Comparison of ENCODE assay signal across 16 mouse cellular contexts in the genomic region with DNA sequence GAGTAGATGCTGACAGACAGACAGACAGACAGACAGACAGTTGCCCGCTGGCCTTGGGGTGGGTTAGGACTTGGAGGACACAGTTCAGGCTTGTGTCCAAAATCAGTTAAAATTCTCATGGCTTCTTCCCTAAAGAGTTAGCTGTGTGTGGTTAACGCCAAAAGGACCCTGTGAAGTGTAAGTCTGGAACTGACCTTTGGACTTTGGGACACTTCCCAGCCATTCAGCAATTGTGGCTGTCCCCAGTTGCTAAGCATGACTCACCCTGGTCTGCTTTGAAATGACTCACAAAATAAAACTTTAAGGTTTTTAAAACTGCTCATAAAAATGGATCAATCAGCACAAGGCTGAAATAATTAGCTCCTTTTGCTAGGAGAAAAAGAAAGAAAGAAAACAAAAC.
DNase-seq lines count a peak whose midpoint lies in the region; ATAC-seq and TF ChIP-seq lines count a peak whose summit lies in the region.
"Had no signal": no experiment of that assay in that cellular context is flagged by ENCODE, and none has a peak within 500 bp of the region (broad histone marks: within the 10 kb centered on the region; RNA-seq: fewer than 3 reads in every experiment).

No protein-coding gene starts in this region.

- no peaks in the 10 kb centered on the region for H3K9me3 ChIP-seq in kidney, embryonic 14.5 days (ENCODE audit: control insufficient read depth, low read length)
- H3K9me3 ChIP-seq in stomach, embryonic 15.5 days, result no peaks in the 10 kb centered on the region
- H3K9me3 ChIP-seq: hindbrain, embryonic 13.5 days; limb, embryonic 10.5 days had no signal

- ATAC-seq in kidney, embryonic 14.5 days (ENCODE audit: low FRiP score, low TSS enrichment), result no peak
- peak; percentile 87 for ATAC-seq in stomach, embryonic 15.5 days (ENCODE audit: insufficient read depth, low FRiP score, low read depth)

- H3K4me2 ChIP-seq in kidney, embryonic 14.5 days (replicated peaks; ENCODE audit: low read depth, low read length), result no peak overlapping the region
- no peak overlapping the region for H3K4me2 ChIP-seq in stomach, embryonic 15.5 days
- H3K4me2 ChIP-seq: hindbrain, embryonic 13.5 days; lung, embryonic 14.5 days had no signal

- H3K4me3 ChIP-seq in kidney, embryonic 14.5 days (ENCODE audit: low read length), result no peak overlapping the region
- no peak overlapping the region for H3K4me3 ChIP-seq in kidney, adult 2 months (ENCODE audit: insufficient read depth, low read depth, low read length)
- no peak overlapping the region for H3K4me3 ChIP-seq in stomach, embryonic 15.5 days (replicated peaks)
- H3K4me3 ChIP-seq: erythroblast, embryonic 14.5 days; hindbrain, embryonic 13.5 days; limb, embryonic 10.5 days; megakaryocyte, embryonic 14.5 days had no signal

- H3K9ac ChIP-seq in kidney, embryonic 14.5 days (ENCODE audit: low read depth, low read length), result no peak overlapping the region
- H3K9ac ChIP-seq in stomach, embryonic 15.5 days, result no peak overlapping the region
- H3K9ac ChIP-seq: hindbrain, embryonic 13.5 days; lung, embryonic 14.5 days had no signal

- no peak for TF ChIP-seq POLR2A in kidney, adult 2 months (IDR thresholded peaks at IDR 0.05; ENCODE audit: low read depth, low read length)

- H3K36me3 ChIP-seq in kidney, embryonic 14.5 days (ENCODE audit: control insufficient read depth, insufficient read depth, low read length), result no peaks in the 10 kb centered on the region
- H3K36me3 ChIP-seq in kidney, adult 2 months (ENCODE audit: control insufficient read depth, insufficient read depth, low read length), result no peaks in the 10 kb centered on the region
- H3K36me3 ChIP-seq in stomach, embryonic 15.5 days, result no peaks in the 10 kb centered on the region
- H3K36me3 ChIP-seq: hindbrain, embryonic 13.5 days; limb, embryonic 10.5 days had no signal

- TF ChIP-seq CTCF in kidney, adult 2 months (conservative IDR thresholded peaks at IDR 0.05; ENCODE audit: insufficient read depth, insufficient read length, low read depth, low read length), result no peak

- 58% methylated on average over 2 of the region's 2 CpGs for WGBS in kidney, embryonic 14.5 days
- WGBS in kidney, adult 2 months, result 42% methylated on average over 2 of the region's 2 CpGs
- 65% methylated on average over 2 of the region's 2 CpGs for WGBS in stomach, embryonic 15.5 days

- no peaks in the 10 kb centered on the region for H3K27me3 ChIP-seq in kidney, embryonic 14.5 days (ENCODE audit: control insufficient read depth, insufficient read depth, low read length)
- H3K27me3 ChIP-seq in kidney, adult 2 months (replicated peaks; ENCODE audit: control insufficient read depth, insufficient read depth, low read length), result no peaks in the 10 kb centered on the region
- no peaks in the 10 kb centered on the region for H3K27me3 ChIP-seq in stomach, embryonic 15.5 days (replicated peaks)
- H3K27me3 ChIP-seq: megakaryocyte, embryonic 14.5 days had no signal

- H3K4me1 ChIP-seq in kidney, embryonic 14.5 days (ENCODE audit: control insufficient read depth, insufficient read depth, low read length), result no peaks in the 10 kb centered on the region
- H3K4me1 ChIP-seq in kidney, adult 2 months (ENCODE audit: control insufficient read depth, insufficient read depth, low read length), result peaks cover 23% of the 10 kb centered on the region
- no peaks in the 10 kb centered on the region for H3K4me1 ChIP-seq in stomach, embryonic 15.5 days
- H3K4me1 ChIP-seq: limb, embryonic 10.5 days; megakaryocyte, embryonic 14.5 days had no signal

- no peak overlapping the region for H3K27ac ChIP-seq in kidney, embryonic 14.5 days (ENCODE audit: low read depth, low read length)
- peak overlapping the region; percentile 29; the same call in 1 of the 2 replicates for H3K27ac ChIP-seq in kidney, adult 2 months (ENCODE audit: insufficient read depth, low read depth, low read length)
- H3K27ac ChIP-seq in stomach, embryonic 15.5 days, result no peak overlapping the region
- H3K27ac ChIP-seq: hindbrain, embryonic 13.5 days; limb, embryonic 10.5 days had no signal

- peak; percentile 54 for DNase-seq in kidney, adult 18-20 months
- peak; percentile 52 to 58 for DNase-seq in adrenal gland, postnatal 36 days
- peak; percentile 90 for DNase-seq in kidney, adult 2 months
- no peak for DNase-seq in embryo, embryonic 10.5 days (ENCODE audit: low spot score)
- no peak for DNase-seq in urinary bladder, postnatal 14 days (ENCODE audit: low spot score)
- DNase-seq: cerebellum, adult 11-12 months; layer of hippocampus, adult 9-11 months; lung, embryonic 14.5 days; right cerebral cortex, adult 18-20 months; thymus, postnatal 25 days had no signal

Comparison
In these comparisons a context has a peak if more than half of its experiments do, and no peak if none do; other contexts are left out.
1. DNase-seq: peak in kidney, adult 18-20 months (single experiment), adrenal gland, postnatal 36 days (2 of 2) and kidney, adult 2 months (single experiment); none in embryo, embryonic 10.5 days (single experiment) and urinary bladder, postnatal 14 days (single experiment).